Mouse (Mus musculus): ENCODE data around the gene Fnbp4.

The Fnbp4 gene

GRCm38 (mm10) chr2:90745053-90745678 is at the start of gene Fnbp4:
Fnbp4 (plus strand) TSS chr2:90745370.
- DNase-seq = peak; percentile 97

GRCm38 (mm10) chr2:90700943-90701342 is 44.2 kb upstream of the Fnbp4 start:
- DNase-seq = no peak

GRCm38 (mm10) chr2:90708548-90708947 is 36.6 kb upstream of the Fnbp4 start:
- DNase-seq = no peak

GRCm38 (mm10) chr2:90715555-90716092 is 29.5 kb upstream of the Fnbp4 start:
- DNase-seq = no peak

- DNase-seq = no peak
Measured at GRCm38 (mm10) chr2:90717366-90717765, 27.8 kb upstream of the Fnbp4 start.

- no peak for DNase-seq
Measured at GRCm38 (mm10) chr2:90717948-90718347, 27.2 kb upstream of the Fnbp4 start.

GRCm38 (mm10) chr2:90726818-90727217 is 18.4 kb upstream of the Fnbp4 start:
- DNase-seq = no peak

GRCm38 (mm10) chr2:90735326-90735725 is 9.8 kb upstream of the Fnbp4 start:
- DNase-seq = no peak

- DNase-seq = no peak
Measured at GRCm38 (mm10) chr2:90738801-90739200, 6.4 kb upstream of the Fnbp4 start.

- no peak for DNase-seq
Measured at GRCm38 (mm10) chr2:90739327-90739726, 5.8 kb upstream of the Fnbp4 start.

GRCm38 (mm10) chr2:90739921-90740320 is 5.2 kb upstream of the Fnbp4 start:
- peak; percentile 40 for DNase-seq

GRCm38 (mm10) chr2:90744285-90745052 is 701 bp upstream of the Fnbp4 start:
- peak; percentile 23 for DNase-seq

GRCm38 (mm10) chr2:90745740-90746537 is 769 bp downstream of the Fnbp4 start:
- no peak for DNase-seq

GRCm38 (mm10) chr2:90746538-90746865 is 1.3 kb downstream of the Fnbp4 start:
- no peak for DNase-seq

GRCm38 (mm10) chr2:90747131-90747530 is 2.0 kb downstream of the Fnbp4 start:
- DNase-seq = no peak

GRCm38 (mm10) chr2:90749676-90750459 is 4.7 kb downstream of the Fnbp4 start:
- DNase-seq = no peak

- no peak for DNase-seq
Measured at GRCm38 (mm10) chr2:90753565-90753964, 8.4 kb downstream of the Fnbp4 start.

GRCm38 (mm10) chr2:90754188-90754587 is 9.0 kb downstream of the Fnbp4 start:
- DNase-seq = no peak

GRCm38 (mm10) chr2:90765123-90765522 is 20.0 kb downstream of the Fnbp4 start:
- no peak for DNase-seq

GRCm38 (mm10) chr2:90781323-90781722 is 36.2 kb downstream of the Fnbp4 start:
- DNase-seq = no peak

GRCm38 (mm10) chr2:90781938-90782337 is 36.8 kb downstream of the Fnbp4 start:
- DNase-seq = no peak

- peak; percentile 8 for DNase-seq
Measured at GRCm38 (mm10) chr2:90782458-90782857, 37.3 kb downstream of the Fnbp4 start, which contains the start of gene Agbl2. Agbl2 (plus strand) TSS chr2:90782727.
